Mouse (Mus musculus) c-Kit-positive CD71-positive TER-119-negative erythroid progenitor cells, embryonic 14.5 days (primary cell): Measurements from ENCODE around the gene Nrf1.

ENCODE experiments used
- DNase-seq: peaks from one replicate; pipeline ENCODE4 v3.0.0-alpha.2; 2013; ENCODE audit warnings: low read depth

Nrf1 gene

DNA sequence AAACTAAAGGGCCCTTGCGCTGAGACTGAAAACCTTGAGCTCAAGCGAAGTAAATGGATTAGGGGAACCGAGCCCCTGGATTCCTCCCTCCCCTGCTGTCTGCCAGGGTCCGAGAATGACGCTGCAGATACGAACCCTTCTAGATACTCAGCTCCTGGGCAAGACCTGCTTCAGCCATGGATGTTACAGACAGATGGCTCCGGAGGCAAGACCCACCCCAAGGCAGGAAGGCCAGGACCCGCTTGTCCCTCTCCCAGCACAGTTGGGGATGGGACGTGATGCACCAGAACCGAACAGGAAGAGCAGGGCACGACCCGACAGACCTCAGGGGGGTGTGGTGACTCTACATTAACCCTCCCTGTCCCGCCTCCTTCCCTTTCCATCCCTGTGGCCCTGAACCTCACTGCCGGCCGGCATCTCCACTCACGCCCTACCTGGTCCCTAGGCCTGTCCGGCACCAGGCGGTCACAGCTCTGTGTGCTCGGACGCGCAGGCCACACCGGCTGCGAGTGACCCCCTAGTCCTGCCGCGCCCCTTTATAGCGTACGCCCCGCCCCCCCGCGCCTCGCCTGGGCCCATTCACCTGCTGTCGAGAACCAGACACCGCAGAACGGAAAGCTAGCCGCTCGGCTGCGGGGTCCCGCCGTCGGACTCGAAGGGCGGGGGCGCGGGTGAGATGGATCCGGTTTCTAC, 127.6 kb downstream of the Nrf1 start:
- no peak for DNase-seq

- DNase-seq, result no peak
Measured at GRCm38 (mm10) chr6:30175918-30176421, 128.2 kb downstream of the Nrf1 start.

DNA sequence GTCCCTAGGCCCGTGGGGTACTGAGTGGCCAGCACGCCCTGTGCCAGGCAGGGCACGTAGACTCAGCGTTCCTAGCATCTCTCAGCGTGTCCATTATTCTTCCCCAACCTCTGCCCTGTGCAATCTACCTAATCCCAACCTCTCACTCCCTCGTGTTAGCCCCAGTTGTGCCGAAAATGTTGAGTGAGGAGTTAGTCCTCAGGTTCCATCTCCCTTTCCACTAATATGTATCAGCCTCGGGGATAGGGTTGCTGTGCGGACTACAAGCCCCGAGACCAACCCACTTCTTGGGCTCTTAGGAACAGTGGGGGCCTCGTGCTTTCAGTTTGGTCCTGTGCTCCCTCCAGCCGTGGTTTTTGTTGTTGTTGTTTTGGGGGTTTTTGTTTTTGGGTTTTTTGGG, 128.7 kb downstream of the Nrf1 start:
- no peak for DNase-seq

- DNase-seq, result no peak
Measured at GRCm38 (mm10) chr6:30177305-30177704, 129.5 kb downstream of the Nrf1 start.

DNA sequence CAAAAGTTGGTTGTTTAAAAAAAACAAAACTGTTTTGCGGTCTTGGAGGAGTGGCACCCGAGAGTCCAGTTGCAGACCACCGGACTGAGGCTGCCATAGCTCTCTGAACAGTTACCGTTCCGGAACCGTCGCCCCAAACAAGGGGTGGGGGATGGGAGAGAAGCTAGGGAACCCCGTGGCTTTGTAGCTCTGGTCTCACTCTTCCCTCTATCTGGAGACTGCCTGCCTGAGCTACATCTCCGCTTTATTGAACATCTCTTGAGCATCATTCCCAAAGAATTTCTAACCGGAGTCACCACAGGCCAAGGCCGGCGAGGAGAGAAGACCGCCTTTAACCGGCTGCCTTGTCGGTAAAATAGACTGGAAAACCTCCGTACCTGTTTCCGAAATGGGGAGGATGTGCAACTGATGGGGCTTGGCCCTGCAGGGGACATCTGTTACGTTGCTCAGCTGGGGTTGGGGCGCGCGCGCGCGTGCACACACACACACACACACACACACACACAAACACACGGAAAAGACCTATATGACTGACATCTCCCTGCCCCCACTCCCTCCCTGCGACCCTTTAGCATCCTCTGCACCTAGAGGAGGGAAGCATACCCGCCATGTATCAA, 130.3 kb downstream of the Nrf1 start:
- DNase-seq, result no peak

DNA sequence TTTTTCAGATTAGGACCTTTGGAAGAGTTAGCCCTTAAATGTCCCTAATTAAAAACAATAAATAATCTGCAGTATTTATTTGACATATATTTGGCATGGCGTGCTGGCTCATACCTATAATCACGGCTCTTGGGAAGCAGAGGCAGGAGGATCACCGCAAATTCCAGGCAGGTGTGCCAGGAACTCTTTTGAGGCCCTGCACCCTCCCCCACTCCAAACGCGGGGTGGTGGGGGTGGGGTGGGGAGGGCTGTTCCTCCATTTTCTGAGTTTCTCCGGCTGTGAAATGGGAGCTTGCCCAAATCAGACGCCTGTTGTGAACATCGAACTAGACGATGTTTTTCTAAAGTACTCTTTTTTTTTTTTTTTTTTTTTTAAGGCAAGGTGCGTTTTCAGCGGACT, 131.3 kb downstream of the Nrf1 start:
- no peak for DNase-seq

DNA sequence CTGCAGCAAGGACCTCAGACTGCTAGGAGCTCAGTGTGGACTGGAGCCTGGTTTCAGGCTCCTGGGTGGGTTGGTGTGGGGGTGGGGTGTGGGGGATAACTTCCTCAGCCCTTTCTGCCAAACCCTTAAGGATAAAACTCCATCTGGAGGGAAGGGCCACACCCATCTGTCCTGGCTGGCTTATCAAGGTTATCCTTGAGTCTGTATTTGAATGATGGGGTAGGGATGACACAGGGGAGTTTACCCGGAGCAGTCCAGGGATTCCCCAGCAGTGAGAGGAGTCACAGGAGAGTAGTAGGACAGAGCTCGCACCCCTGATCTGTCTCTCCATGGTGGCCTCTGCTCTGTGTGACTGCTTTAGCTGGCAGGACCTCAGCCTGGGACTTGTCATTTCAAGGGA, 132.5 kb downstream of the Nrf1 start:
- no peak for DNase-seq

- no peak for DNase-seq
Measured at GRCm38 (mm10) chr6:30182038-30182437, 134.2 kb downstream of the Nrf1 start.

DNA sequence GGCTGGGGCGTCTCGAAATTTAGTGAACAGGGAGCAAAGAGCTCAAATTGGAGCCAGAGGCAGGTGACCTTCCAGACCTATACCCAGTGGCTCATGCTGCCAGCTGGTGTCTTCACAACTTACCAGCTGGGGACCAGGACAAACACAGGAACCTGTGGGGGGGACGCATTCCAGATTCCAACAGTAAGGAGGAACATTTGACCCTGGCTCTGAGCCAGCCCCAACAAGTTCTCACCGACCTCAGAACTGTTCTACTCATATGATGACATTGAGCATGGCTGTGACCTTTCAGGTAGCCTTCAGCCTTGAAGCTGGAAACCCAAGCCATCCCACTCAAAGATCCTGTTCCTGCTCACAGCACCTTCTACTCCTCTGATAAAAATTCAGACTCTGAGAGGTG, 135.8 kb downstream of the Nrf1 start:
- no peak for DNase-seq

GRCm38 (mm10) chr6:30195656-30196055, 147.9 kb downstream of the Nrf1 start:
- DNase-seq, result no peak

DNA sequence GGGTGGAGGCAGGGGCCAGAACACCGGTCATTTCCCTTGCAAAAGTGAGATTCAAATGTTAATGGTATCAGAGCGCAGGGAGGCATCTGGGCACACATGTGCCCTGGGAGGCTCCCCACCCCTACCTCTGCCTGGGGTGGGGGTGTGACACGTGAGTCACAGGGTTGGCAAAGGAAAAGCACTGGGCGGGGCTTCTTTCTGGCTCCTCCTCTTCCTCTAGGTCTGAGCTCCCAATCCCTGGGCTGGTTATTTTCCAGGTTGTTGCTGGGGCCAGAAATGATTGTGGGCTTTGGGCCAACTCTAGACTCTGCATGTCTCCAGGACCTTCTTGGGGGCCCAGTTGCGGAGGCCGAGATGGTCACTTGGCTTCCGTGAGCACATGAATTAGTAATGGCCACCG, 148.4 kb downstream of the Nrf1 start:
- no peak for DNase-seq
